Mouse (Mus musculus): ENCODE results near the gene Nup214.

- TF ChIP-seq CTCF (IDR thresholded peaks at IDR 0.05; ENCODE audit: borderline replicate concordance, insufficient read depth, low read depth, low read length) (no peak), POLR2A (IDR thresholded peaks at IDR 0.05; ENCODE audit: borderline replicate concordance, insufficient read depth, low read length) (no peak)
Observed at GRCm38 (mm10) chr2:31935054-31935453, 39.2 kb upstream of the Nup214 start.
